Mouse (Mus musculus): Measurements from ENCODE around the gene Zfp184.

DNA sequence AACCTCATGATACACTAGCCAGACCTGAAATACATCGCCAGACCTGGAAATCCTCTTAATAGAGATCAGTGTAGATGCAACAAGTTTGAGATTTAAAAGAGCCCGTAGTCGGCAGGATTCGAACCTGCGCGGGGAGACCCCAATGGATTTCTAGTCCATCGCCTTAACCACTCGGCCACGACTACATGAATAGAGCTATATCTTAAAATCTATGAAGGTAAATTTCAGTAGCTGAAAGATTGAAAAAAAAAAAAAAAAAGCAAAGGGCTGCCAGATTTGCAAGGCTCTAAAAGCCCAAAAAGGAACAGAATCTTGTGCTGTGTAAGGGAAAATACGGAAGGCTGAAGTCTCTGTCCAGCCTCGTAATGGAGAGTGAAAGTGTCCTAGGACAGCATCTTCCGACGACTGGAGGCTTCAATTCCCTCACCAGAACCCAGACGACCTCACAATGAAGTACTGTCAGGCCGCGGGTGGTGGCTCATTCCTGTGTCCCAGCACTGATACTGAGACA, 4.0 kb upstream of the Zfp184 start:
- TF ChIP-seq CTCF (IDR thresholded peaks at IDR 0.05; ENCODE audit: low read depth) (no peak), EP300 (IDR thresholded peaks at IDR 0.05; ENCODE audit: low read depth) (no peak)

Data from liver, embryonic 14.5 days (tissue).